Mouse (Mus musculus) retina, postnatal 7 days (tissue): ENCODE measurements around the gene Alg9.

Experiments used
- DNase-seq: peaks from one replicate; pipeline ENCODE4 v3.0.0-alpha.2; 2012; ENCODE audit warnings: low read depth, low spot score

Alg9 gene

DNA sequence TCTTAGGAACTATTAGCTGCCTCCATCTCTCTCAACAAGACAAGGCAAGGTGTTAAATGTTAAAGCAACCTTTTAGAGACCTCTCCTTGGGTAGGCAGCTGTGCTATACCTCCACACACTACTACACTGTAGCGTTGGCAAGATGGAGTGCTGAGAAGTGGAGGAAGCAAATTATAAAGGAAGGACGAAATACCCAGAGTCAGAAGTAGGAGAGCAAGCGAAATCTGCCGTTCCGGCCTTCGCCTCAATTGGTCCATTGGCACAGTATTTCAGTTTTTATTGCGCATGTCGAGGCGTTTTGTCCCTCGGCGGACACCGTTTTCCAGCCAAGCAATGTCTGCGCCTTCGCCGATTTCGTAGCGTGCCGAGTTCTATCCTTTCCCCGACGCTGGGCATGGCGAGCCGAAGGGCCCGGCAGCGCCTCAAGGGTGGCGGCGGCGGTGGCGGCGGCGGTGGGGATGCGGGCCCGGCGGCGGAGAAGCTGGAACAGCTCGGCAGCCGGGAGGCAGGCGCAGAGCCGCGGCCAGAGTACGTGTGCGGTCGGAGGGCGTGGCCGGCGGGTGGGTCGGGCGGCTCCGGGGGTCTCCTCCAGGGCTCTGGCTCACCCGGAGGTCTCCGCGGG lies at the start of gene Alg9, which contains the start of gene 1110032A03Rik:
Gene Alg9, plus strand, starts transcription at position 29 of the 622 bp plus-strand sequence.
Gene 1110032A03Rik, minus strand, starts transcription at position 530 of the 622 bp plus-strand sequence.
- peak; percentile 73 for DNase-seq

DNA sequence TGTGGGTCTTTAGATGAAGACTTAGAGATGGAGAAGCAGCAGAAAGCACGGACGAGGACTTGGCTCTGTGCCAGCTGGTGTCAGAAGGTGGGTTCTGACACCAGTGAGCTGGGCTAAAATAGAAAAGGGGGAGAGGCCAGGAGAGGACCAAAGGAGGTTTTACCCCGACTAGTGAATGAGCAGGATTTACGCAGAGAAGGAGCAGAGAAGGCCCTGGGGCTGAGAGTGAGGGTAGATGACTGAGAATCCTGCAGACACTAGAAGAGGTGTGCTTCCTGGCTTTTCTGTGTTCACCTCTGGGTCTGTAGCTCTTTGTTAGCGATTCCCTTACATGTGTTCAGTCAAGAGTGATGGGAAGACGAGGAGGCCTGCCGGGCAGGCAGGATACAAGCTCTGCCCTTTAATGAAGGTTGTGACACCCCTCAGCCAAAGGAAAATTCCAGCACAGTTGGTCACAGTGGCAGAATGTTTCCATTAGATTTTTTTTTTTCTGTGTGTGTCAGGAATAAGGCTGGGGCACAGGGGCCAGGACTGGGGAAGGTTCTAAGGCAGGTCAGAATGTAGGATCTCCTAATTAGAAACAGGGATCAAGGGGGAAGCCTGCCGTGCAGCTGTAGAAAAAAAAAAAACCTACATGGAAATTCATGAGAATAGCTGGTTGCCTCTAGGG lies 48.8 kb upstream of the Alg9 start:
- no peak for DNase-seq

DNA sequence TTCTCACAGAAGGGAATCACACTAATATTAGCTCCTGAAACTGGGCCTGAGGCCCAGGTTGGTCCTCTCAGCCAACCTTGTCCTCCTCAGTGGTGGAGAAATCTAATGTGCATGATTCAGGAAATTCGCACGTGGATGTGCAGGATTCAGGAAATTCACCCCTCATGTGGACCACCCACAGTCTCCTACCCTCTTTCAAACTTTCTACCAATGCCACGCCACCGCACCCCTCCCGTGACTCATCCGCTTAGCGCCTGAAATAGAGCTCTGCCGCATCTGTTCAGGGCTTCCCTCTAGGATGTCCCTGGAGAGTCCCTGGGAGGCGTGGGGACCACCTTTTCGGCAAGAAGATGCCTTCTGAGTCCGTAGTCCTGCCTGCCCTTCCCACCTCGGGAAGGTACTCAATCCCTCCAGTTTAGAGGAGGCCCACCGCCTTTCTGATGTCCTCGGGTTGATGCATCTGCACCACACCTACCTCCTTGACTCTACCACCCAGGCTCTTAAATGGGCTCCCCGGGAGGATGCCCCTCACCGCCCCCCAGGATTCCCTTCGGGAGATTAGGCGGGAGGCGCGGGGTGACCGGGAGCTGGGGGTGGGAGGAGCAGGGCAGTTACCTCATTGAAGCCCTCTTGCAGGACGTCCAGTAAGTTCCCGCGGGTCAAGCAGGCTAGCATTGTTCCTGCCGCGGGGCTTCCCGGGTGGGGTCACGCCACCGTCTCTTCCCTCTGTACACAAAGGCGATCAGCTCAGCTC lies 47.5 kb upstream of the Alg9 start:
- DNase-seq, result no peak

DNA sequence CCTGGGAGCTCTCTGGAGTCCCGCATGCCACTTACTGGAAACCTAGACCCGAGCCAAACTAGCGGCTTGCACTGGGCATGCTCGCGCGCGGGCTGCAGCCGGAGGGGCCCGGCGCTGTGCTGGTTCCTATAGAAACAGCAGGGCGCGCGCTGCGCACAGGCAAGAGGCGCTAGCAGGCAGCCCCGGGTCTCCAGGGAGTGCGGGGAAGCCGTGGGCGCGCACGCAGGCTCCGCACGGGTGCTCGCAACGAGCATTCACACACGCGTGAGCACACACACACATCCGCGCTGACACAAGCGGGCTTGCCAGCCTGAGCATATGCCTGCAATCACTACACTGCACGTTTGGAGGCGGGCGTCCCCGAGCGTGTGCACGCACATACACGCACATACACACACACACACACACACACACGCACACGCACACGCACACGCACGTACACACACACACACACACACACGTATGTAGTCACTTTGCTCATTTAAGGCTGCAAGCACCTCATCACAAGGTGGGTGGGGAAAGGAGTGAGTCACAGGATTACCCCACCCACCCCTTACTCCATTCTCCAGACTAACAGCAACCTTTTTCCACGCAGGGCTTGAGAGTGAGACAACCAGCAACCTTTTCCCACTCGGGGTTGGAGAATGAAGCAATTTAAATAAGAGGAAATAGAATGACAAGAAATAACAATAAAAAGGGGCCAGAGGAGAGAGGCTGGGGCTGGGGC lies 46.7 kb upstream of the Alg9 start:
- peak; percentile 66 for DNase-seq

DNA sequence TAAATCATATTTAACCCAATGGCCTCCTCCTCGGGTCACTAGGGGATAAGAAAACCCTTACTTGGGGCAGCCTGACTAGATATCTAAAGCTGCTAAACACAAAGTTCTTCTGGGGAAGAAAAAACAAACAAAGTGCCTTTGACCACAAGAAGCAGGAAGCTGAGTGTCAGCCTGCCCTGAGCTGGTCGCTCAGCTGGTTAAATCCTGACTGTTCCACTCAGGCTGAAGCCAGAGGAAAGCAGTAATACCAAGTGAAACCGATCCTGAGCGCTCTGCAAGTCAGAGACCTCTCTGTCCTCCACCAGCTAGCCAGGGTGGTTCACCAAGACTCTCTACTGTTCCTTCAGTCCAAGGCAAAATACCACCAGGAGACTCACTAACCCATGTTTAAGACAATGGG lies 45.2 kb upstream of the Alg9 start:
- DNase-seq, result no peak

DNA sequence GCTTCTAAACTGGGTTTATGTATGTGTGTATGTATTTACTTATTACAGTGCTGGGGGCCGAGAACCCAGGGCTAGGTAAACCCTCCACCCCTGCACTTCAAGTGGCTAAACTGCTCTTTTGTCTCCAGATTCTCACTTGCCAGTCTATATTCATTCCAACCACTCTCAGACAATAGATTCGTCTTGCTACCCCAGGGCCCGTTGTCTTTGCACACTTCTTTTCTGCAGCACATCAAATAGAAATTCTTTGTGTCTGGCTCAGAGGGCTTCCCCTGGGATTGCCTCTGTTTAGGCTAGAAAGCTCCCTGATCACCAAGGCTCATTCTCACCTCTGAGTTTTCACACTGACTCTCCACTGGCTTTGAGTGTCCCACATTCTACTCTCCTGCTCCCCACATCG lies 42.3 kb upstream of the Alg9 start:
- DNase-seq, result no peak

DNA sequence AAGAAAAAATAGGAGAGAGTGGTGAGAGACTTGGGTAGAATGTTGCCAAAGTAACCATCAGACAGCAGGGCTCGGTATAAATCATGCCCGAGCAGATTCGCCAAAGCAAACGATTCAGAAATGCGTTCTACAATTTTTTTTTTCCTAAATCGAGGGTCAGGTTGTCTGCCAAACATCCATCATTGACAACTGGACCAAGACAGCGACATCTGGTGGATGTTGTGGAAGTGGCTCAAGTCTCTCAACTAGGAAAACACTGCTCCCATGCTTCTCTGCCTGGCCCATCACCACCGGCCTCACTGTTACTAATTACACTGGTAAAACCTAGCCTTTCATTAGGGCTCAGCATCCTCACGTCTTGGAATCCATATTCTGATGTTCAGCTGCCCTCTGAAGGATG lies 39.8 kb upstream of the Alg9 start:
- DNase-seq, result peak; percentile 51

DNA sequence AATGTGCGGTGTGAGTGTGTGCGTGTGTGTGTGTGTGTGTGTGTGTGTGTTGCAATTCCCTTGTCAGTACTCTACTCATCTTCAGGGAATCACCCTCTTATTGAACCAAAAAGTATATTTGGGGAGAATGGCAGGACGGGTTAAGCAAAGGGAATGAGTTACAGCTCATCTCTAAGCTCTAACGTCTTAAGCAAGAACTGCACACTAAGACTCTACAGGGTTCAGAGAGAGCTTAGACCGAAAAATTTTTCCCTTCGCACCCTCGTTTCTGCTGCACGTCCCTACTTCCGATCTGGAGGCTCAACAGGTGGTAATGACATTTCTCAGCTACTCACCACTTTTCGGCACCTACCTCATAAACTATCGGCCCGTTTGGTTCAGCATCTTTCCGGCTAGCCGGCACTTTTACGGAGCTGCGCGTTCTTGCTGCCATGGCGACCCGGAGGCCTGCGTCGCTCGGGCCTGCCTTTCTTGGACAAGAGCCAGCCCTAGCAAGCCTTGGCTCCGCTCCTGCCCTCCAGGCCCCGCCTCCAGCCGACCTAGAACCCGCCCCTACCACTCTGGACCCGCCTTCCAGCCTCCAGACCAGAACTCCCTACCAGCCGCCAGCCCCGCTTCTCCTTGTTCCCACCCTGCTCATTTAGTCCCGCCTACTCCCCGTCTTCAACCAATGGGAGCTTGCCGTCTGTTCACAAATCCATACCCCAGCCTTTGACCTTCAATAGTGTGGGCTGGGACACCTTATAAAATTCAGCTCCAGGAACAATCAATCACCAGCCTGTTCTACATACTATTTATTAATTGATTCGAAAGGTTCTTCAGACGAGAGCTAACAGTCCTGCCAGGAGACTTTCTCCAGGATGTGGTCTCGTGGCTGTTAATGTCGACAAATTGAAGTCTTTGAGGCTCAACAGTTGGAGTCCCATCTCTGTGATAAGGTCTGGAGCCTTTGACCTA lies 35.6 kb upstream of the Alg9 start, which contains the start of gene Dixdc1:
Gene Dixdc1, minus strand, starts transcription at position 604 of the 957 bp plus-strand sequence.
- peak; percentile 82 for DNase-seq

DNA sequence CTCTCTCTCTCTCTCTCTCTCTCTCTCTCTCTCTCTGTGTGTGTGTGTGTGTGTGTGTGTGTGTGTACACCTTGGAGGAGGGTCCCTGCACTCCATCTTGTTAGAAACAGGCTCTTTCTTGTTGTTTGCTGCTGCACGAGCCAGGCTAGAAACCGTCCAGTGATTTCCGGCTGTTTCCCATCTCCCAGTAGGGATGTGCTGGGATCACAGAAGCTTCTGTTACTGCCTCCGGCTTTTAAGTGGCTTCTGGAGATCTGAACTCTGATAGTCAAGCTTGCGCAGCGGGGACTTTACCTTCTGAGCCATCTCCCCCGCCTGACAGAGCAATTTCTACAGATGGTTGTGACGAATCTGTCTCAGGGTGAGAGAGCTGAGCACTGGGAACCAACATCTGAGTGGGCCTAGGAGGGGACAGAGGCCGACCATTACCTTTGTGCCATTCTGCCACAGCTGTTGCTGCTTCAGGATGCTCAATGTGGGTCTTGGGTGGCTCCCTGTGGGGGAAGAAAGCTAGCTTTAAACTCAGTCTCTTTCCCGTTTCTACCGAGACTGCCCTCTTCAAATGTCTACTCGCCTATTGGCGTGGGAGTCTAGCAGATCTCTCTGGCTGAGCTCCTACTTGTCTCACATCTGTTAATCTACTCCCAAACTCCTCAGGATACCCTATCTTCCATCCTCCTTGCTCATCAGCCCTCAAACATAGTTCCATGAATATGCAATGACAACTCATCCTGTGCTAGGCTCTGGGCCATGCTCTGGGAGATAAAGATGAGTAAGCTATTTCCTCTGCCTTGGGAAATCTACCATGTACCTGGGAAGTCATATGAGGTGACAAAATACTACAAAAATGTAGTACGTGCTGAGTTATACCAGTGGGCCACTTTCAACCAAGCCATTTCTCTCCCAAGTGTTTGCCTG lies 33.7 kb upstream of the Alg9 start:
- no peak for DNase-seq

DNA sequence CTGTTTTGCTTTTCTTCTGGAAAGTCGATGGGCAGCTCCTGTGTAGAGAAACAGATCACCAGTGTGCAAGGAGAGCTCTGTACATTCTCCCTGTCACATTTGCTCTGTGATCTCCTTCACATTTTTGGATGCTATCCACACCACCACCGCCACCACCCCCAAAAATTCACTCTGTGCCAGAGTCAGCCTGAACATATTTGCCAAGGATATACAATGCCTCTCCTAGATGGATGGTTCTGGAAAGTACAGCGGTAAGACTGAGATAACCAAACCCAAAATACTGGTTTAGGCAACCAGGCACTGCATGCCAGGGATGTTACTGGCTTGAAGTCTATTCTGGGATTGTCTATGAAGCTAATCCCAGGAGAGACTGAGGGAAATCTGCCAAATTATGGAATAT lies 32.6 kb upstream of the Alg9 start:
- no peak for DNase-seq

DNA sequence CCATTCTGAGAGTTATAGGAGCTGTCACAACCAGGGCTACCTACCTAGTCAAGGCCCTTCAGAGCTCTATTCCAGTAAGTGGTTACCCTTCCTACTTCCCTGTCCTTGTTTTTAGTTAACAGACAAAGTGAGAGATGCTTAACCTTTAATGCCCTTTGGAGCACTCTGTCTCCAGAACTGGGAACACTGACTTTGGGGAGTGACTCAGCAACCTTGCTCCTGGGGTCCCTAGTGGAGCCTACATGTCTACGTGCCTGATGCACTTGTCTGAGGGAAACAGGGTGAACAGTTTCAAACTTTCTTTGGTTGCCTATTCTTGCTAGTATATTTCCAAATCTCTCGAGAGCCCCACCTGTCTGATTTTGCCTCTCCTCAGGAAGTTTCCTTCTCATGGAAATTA lies 32.1 kb upstream of the Alg9 start:
- no peak for DNase-seq

DNA sequence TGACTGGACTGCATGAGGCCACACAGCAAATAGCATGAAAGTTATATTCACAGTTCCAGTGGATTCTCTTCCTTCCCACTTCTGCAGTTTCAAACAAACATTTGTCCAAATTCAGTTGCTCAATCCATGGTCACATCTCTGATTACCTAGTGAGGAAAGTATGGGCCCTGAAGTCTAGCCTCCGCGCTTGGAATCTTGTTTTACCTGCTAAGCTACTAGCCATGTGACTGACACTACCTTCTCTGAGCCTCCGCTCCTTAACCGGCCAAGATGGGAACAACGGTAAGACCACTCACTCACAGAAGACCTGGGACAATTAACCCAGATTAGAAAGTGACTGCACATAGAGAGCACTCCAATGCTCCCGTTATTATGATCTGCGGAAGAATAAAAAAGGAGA lies 29.0 kb upstream of the Alg9 start:
- no peak for DNase-seq

DNA sequence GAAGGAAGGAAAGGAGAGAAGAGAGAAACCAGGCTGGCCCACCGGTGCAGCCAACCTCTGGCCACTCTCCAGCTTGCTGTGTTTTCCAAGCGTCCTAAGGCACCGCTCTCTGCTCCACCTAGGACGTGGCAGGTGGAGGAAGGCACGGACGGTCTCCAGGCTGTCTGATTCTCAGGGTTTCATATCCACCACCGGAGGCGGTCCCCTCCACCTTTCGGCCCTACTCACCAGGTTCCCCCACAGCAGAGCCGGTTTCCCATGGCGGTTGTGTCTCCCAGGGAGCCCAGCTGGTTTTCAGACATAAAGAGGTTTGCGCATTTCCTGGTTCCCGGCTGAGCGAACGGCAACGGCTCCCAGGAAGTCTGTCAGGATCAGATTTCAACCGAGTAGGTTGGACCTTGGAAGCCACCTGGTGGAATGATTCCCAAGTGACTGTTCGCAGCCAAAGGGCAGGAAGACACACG lies 28.6 kb upstream of the Alg9 start, which contains the start of gene 2310030G06Rik:
Gene 2310030G06Rik, minus strand, starts transcription at position 323 of the 464 bp plus-strand sequence.
- peak; percentile 23 for DNase-seq

DNA sequence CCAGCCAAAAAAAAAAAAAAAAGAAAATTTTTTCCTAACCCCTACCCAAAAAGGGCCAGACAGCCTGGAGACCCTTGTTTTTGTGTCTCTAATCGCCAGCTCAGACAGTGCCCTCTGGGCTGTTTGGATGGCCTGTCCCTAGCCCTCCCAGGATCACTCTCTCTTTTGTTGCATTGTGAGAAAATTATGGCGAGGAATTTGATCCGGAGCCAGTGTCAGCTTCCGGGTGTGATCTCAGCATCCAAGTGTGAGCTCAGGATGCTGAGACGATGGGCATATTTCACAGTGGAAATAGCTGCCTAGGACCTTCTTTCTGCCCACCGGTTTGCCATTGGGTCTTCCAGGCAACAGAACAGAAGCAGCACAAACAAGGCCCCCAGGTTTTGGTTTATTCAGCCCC lies 24.1 kb upstream of the Alg9 start:
- DNase-seq, result no peak

DNA sequence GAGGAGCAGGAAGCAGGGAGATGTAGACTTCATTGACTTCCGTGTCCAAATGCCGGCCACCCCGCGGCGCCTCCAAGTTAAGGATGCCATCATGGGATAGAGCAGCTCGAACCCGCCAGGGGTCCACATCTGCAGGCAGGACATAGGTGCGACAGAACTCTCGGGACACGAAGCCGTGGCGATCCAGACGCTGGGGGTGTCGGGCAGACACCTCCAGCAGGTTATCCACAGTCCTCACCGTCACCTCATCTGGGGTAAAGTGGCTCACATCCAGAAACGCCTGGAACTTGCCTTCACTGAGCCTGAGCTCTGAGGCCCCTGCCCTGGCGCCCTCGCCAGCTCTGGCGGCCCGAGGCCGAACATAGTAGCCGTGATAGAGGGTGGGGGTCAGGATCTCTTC lies 23.5 kb upstream of the Alg9 start, which contains the start of gene Cryab:
Gene Cryab, plus strand, starts transcription at position 3 of the 400 bp plus-strand sequence.
- no peak for DNase-seq

DNA sequence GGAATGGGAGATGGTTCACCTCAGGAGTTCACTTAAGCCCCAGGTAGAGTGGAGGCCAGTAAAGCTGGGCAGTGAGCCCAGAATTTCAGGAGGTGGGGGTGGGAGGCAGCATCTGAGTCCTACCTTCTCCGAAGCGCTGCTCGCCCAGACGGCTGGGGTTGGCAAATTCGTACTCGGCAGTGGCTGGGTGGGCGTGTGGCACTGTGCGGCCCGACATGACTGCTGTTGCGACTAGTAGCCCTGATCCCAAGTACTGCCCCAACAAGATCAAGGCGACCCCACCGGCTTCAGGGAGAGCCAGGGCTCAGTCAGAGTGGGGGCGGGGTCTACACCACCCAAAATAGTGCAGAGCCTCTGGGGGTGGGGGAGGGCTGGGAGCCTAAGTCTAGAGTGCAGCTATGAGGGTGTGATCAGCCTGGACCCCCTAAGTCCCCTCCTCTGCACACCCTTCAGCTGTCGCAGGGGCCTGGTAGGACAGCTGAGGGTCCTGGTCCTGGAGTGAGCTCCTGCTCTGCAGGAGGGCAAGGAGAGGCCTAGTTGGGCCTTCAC lies 22.7 kb upstream of the Alg9 start, which contains the start of gene Hspb2:
Gene Hspb2, minus strand, starts transcription at position 301 of the 549 bp plus-strand sequence.
- DNase-seq, result no peak

DNA sequence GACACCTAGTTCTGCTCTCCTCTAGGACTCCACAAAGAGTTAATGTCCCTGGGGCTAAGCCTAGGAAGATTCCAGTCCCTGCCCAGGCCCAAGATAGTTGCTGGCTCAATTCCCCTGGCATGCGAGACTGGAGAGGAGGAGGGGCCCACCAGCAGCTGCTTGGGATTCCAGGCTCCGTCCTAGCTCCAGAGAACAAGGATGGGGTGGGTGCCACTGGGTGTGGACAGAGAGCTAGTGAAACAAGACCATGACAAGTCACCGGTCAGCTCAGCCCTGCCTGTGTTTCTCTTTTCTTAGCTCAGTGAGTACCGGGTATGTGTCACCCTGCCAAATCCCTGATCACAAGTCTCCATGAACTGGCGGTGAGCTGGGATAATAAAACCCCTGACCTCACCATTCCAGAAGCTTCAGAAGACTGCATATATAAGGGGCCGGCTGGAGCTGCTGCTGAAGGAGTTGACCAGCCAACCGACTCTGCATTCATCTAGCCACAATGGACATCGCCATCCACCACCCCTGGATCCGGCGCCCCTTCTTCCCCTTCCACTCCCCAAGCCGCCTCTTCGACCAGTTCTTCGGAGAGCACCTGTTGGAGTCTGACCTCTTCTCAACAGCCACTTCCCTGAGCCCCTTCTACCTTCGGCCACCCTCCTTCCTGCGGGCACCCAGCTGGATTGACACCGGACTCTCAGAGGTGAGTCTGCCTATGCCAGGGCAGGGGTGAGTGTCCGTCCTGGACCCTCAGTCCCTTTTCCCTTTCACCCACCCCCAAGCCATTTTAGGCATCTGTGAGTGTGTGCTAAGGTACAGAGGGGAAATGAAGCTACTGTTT lies 21.8 kb upstream of the Alg9 start:
- DNase-seq, result no peak

DNA sequence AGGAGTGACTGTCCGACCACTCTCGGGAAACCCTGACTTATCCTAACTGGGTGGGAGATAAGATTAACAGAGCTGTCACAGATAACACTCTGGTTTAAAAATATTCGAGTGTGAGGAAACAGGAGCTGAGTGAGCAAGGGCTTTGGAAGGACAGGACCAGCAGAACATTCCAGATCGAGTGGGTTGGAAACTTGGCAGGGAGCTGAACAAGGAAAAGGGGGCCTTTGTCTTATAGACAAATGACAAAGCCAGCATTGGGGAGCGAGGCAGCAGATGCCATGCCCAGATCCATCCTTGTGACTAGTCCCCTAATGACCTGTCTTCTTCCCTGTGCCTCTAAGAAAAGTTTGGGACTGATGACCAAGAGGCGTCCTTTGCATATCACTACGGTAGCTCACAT lies 20.9 kb upstream of the Alg9 start:
- DNase-seq, result no peak
